Mouse (Mus musculus) kidney, adult 11 months (tissue): ENCODE results near the gene Rdh7.
A peak's percentile ranks its signal among the peaks of the same experiment; 100 is the strongest.
"Not testable (repeated sequence)": the region's sequence is repeated elsewhere in the genome, so short reads cannot be mapped to it uniquely, and the experiment has no call there.

Experiments used
- DNase-seq: peaks from one replicate; pipeline ENCODE4 v3.0.0; 2022

The Rdh7 gene

GRCm38 (mm10) chr10:127891481-127891880 is 2.9 kb upstream of the Rdh7 start:
- DNase-seq, result no peak

- DNase-seq, result peak; percentile 65
These were observed 1.6 kb downstream of the Rdh7 start for GRCm38 (mm10) chr10:127886971-127887370.

- peak; percentile 84 for DNase-seq
These were observed 2.1 kb downstream of the Rdh7 start for GRCm38 (mm10) chr10:127886551-127886950.

DNA sequence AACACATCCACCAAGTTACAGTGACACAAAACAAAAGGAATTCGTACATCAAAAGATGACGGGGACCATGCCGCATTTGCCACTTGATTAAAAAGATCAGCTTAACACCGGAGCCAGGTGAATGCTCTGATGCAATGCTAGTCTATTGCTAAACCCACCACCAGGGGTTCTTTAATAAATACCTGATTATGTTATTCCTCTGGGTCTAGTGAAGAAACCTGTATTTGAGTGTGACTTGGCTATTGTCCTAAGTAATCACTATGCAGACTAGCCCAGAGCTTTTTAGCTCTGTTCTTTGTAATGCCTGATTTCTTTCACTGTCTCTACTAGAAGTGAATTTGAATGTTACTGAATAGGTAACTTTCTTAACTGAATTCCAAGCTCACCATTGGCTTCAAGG is 7.6 kb downstream of the Rdh7 start:
- DNase-seq, result no peak

GRCm38 (mm10) chr10:127879155-127879688 is 9.4 kb downstream of the Rdh7 start:
- DNase-seq, result peak; percentile 57

GRCm38 (mm10) chr10:127878262-127879057 is 10.2 kb downstream of the Rdh7 start:
- no peak for DNase-seq

GRCm38 (mm10) chr10:127877681-127878080 is 10.9 kb downstream of the Rdh7 start:
- peak; percentile 85 for DNase-seq

GRCm38 (mm10) chr10:127872484-127872883 is 16.1 kb downstream of the Rdh7 start:
- DNase-seq, result no peak

DNA sequence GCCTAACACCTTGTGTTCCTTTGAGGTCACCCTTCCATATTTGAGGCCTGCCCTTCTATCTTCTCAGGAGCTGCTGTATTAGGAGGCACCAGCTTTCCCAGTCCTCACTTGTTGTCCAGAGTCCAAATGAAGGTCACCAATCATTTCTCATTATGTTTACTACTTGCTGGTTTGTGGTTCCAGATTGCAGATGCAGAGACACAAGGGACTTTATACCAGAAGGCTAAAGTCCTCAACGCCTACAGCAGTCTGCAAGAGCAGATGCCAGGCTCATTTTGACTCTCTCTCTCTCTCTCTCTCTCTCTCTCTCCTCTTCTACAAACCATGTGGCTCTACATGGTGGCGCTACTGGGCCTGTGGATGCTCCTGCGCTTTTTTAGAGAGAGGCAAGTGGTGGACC is 22.4 kb downstream of the Rdh7 start, which contains the start of gene Rdh16f2:
TSS of gene Rdh16f2 (plus strand) at position 243 of the 400 bp plus-strand sequence.
- peak; percentile 63 for DNase-seq

DNA sequence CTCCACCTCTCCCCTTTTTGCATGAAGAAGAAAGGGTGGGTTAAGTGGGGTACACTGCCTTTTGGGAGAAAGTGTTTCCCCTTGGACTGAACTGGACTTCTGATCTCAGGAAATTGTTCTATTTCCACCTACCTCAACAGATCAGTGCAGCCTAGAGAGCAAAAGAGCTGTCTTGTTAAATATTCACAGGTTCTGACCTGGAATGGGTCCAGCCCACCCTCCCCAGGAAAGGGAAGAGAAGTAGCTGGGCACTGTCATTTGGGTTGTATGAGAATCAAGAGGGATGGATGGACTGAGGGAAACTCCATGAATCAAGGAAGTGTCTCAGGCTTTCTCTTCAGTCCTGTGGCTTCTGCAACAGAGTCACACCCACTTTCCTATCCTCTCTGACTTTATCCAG is 23.7 kb downstream of the Rdh7 start:
- DNase-seq, result peak; percentile 81

- DNase-seq, result no peak
These were observed 32.2 kb downstream of the Rdh7 start for GRCm38 (mm10) chr10:127856376-127856775.

- DNase-seq, result no peak
These were observed 39.0 kb downstream of the Rdh7 start, which contains the start of gene Rdh19 for GRCm38 (mm10) chr10:127849628-127850027. Rdh19 (plus strand) TSS chr10:127849928.

DNA sequence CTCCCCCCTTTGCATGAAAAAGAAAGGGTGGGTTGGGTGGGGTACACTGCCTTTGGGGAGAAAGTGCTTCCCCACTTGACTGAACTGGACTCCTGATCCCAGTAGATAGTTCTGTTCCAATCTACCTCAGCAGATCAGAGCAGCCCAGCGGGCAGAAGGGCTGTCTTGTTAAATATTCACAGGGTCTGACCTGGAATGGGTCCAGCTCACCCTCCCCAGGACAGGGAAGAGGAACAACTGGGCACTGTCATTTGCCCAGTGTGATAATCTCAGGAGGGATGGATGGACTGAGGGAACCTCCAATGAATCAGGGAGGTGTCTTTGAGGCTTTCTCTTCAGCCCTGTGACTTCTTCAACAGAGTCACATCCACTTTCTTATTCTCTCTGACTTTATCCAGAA is 40.5 kb downstream of the Rdh7 start:
- DNase-seq, result peak; percentile 91

- not testable (repeated sequence) for DNase-seq
These were observed 42.7 kb downstream of the Rdh7 start for GRCm38 (mm10) chr10:127845945-127846344.

GRCm38 (mm10) chr10:127840776-127841175 is 47.8 kb downstream of the Rdh7 start:
- DNase-seq, result no peak

DNA sequence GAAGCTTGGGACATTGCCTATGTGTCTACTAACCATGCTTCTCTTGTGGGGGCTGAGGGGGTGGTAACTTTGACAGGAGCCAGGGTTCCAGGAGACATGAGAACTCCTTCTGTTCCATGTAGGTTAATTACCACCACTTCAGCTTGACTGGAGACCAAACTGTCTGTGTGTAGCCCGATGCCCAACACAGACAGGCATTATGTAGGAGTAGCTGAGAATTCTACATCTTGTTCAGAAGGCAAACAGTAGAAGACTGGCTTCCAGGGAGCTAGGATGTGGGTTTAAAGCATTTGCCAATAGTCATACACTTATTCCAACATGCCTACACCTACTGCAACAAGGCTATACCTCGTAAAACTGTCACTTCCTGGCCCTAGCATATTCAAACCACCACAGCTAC is 50.1 kb downstream of the Rdh7 start:
- no peak for DNase-seq

DNA sequence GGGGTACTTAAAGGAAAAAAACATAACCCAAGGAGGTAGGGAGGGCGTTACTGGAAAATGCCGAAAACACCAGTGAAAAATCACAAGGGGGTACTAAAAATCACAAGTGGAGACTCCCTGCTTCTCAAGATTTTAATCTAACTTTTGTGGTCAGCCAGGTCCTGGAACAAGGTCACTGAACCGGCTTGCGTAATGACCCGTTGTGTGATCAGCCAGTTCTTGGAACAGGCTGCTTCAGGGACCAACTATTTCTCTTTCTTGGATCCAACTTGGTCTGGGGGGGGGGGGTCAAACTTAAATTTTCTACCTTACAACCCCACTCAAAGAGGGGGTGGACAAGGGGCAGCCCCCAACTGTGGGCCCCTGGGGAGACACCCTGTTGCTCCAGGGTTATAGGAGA is 50.8 kb downstream of the Rdh7 start:
- peak; percentile 54 for DNase-seq

GRCm38 (mm10) chr10:127835292-127835691 is 53.3 kb downstream of the Rdh7 start:
- DNase-seq, result peak; percentile 78

- DNase-seq, result peak; percentile 20
These were observed 54.4 kb downstream of the Rdh7 start for GRCm38 (mm10) chr10:127834186-127834585.
